Mouse (Mus musculus) limb, embryonic 15.5 days (tissue): Measurements from ENCODE around the gene Hepacam. TPM values are rescaled to one million over a fixed set of nuclear protein-coding genes. Genes with fewer than 3 reads are reported as not detected.

ENCODE experiments used
- ATAC-seq: fragments of 200-750 bp; cut with Nextera tagmentation; 2 replicates; pipeline ENCODE4 v1.8.0; 2017; ENCODE audit warnings: low read depth, moderate TSS enrichment; ENCODE audit not compliant: insufficient number of reproducible peaks, low FRiP score, low TSS enrichment
- H3K27ac ChIP-seq: fragments of 300-500 bp; sonication (generic); 2 replicates; pipeline ENCODE4 v1.5.1; 2015; ENCODE audit warnings: moderate library complexity, mild to moderate bottlenecking, inconsistent platforms
- H3K27me3 ChIP-seq: fragments of 300-500 bp; sonication (generic); 2 replicates; pipeline ENCODE4 v1.6.1; 2015; ENCODE audit warnings: inconsistent platforms
- H3K36me3 ChIP-seq: fragments of 300-500 bp; sonication (generic); 2 replicates; pipeline ENCODE4 v1.6.1; 2015; ENCODE audit warnings: inconsistent platforms
- H3K4me1 ChIP-seq: fragments of 300-500 bp; sonication (generic); 2 replicates; pipeline ENCODE4 v1.6.1; 2015; ENCODE audit warnings: inconsistent platforms
- H3K4me2 ChIP-seq: fragments of 300-500 bp; sonication (generic); 2 replicates; pipeline ENCODE4 v1.6.1; 2015; ENCODE audit warnings: mild to moderate bottlenecking, inconsistent platforms
- H3K4me3 ChIP-seq: fragments of 300-500 bp; sonication (generic); 2 replicates; pipeline ENCODE4 v1.5.1; 2015; ENCODE audit warnings: mild to moderate bottlenecking, inconsistent platforms
- H3K9ac ChIP-seq: fragments of 300-500 bp; sonication (generic); 2 replicates; pipeline ENCODE4 v1.6.1; 2015; ENCODE audit warnings: inconsistent platforms
- H3K9me3 ChIP-seq: fragments of 300-500 bp; sonication (generic); 2 replicates; pipeline ENCODE4 v1.6.1; 2016; ENCODE audit warnings: inconsistent platforms
- WGBS: fragments of 180-500 bp; shearing (Covaris S2); methylation state at CpG from one replicate; pipeline ENCODE4 v1.1.7; 2015; 5-methylcytosine and 5-hydroxymethylcytosine counted together
- polyA plus RNA-seq: library from polyadenylated mRNA; unstranded; fragments of >200 nt; fragmentation: Nextera tagmentation; extraction: Ambion mirVana; gene quantifications from 2 replicates; pipeline ENCODE4 v1.2.1, GENCODE M21; 2015

The Hepacam gene
- 0.05 and 0.06 TPM in 2 replicates for polyA plus RNA-seq

DNA sequence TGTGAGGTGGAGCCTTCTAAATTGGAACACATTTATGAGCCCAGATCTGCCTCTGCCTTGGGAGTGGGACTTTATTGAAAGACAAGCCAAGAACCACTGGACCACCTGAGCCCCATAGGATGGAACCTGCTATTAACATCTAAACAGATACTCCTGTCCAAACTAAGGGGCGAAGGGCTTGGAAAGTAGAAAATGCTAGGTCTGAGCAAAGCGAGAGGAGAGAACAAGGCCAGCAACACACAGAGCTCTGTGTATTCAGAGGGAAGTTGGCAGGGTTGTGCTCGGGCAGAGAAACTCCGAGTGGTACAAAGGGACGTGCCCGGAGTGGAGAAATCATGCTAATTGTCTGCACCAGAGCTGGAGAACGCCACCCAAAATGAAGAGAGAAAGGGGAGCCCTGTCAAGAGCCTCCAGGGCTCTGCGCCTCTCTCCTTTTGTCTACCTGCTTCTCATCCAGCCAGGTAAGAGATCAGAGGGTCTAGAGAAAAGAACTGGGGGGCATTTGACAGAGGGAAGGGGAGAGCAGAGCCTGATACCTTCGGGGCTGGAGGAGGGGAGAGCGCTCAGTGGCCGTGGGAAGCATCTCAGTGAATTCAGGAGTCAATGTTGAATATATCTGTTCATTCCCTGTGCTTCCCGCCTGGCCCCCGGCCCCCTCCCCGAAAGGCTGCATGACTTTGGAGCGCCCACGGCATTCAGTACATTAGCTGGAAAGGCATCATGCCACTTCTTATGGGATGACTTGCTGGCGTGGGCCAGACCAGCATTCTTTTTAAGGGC lies at the start of gene Hepacam:
TSS of gene Hepacam (plus strand) at position 51 of the 780 bp plus-strand sequence.
- Histone ChIP-seq H3K36me3 (no peaks in the 10 kb centered on the region), H3K4me1 (no peaks in the 10 kb centered on the region), H3K27ac (no peak within 1 kb of the TSS), H3K27me3 (no peaks in the 10 kb centered on the region), H3K4me3 (no peak within 1 kb of the TSS), H3K9me3 (no peaks in the 10 kb centered on the region), H3K4me2 (no peak within 1 kb of the TSS), H3K9ac (no peak within 1 kb of the TSS)
- ATAC-seq, result no peak
- 81% methylated on average over 17 of the region's 17 CpGs for WGBS

DNA sequence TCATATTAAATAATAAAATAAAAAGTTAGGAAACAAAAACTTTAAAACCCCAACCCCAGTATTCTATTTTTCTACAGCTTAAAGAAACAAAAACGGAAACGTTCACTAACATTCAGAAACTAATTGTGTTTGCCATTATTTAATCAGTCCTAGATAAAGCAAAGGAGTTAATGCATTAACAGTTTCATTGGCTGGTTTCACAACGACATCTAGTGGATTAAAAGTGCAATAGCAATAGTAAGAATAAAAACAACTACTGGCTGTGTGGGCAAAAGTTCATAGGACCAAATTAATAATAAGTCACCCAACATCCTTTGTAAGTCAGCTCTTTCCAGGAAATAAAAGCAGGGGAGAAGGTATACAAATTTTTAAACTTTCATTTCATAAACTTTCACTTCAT lies 37.7 kb upstream of the Hepacam start:
- Histone ChIP-seq H3K9me3 (no peaks in the 10 kb centered on the region), H3K27me3 (no peaks in the 10 kb centered on the region), H3K36me3 (no peaks in the 10 kb centered on the region), H3K4me3 (no peak overlapping the region), H3K27ac (no peak overlapping the region), H3K4me2 (no peak overlapping the region), H3K9ac (no peak overlapping the region), H3K4me1 (no peaks in the 10 kb centered on the region)
- 44% methylated on average over 3 of the region's 3 CpGs for WGBS
- no peak for ATAC-seq

DNA sequence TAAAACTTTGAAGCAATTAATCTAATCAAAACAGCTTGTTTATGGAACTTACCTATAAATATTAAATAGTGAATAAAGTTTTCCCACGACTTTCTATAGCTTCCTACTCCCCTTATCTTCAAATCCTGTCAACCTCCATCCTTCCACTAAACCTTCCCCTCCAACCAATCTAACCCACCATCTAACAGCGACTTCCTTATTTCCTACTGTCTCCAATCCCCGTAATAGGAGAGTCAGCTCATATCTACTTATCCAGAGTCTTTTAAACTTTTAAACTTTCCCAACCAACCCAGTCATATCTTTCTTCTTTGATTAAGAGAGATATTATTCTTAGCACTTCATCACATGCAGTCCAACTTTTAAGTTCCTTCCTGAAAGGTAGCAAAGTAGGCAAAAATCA lies 21.7 kb upstream of the Hepacam start:
- Histone ChIP-seq H3K27ac (no peak overlapping the region), H3K27me3 (no peaks in the 10 kb centered on the region; the same call in 1 of the 2 replicates), H3K9ac (no peak overlapping the region), H3K9me3 (no peaks in the 10 kb centered on the region), H3K4me1 (peaks cover 5% of the 10 kb centered on the region; the same call in 1 of the 2 replicates), H3K36me3 (peaks cover 8% of the 10 kb centered on the region; the same call in 1 of the 2 replicates), H3K4me3 (no peak overlapping the region), H3K4me2 (no peak overlapping the region)
- no peak for ATAC-seq
- WGBS, result 78% methylated on average over 3 of the region's 3 CpGs

DNA sequence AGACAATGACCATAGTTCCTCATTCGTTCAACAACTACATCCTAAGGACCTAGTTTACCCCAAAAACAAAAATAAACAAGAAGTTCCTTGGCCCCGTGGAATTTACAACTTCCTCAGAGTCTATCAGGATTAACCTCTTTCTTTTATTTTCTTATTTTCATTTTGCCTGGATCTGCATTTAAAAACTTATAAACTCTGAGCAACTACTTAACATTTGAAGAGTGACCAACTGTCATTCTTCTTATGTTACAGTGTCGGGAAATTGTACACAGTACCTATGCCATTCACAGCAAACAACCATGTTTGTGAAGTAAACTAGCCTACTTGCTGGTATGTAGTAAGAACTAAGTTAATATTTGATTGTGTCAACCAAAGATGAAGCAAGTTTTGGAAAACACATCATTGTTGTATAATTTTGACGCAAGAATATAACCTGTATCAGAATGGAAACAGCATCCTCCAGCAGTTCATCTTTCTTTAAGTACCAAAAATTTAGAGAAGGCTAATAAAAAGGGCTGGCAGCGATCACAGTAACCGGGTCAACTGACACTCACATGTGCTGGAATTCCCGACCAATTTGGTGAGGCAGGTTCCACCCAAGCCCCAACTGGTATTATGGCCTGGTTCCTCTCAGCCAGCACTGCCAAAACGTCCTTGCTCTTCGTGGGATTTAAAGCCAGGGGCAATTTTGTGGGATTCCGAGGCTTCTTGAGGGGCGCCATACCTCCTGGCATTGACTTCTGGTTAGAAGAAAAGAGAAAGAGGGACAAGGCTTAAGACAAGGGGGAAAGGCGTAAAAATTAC lies 19.8 kb upstream of the Hepacam start:
- no peak for ATAC-seq
- Histone ChIP-seq H3K27me3 (no peaks in the 10 kb centered on the region; the same call in 1 of the 2 replicates), H3K4me1 (peaks cover 5% of the 10 kb centered on the region; the same call in 1 of the 2 replicates), H3K4me3 (peak overlapping the region; percentile 68), H3K27ac (peak overlapping the region; percentile 90), H3K9ac (peak overlapping the region; percentile 71), H3K36me3 (peaks cover 2% of the 10 kb centered on the region; the same call in 1 of the 2 replicates), H3K4me2 (peak overlapping the region; percentile 73), H3K9me3 (no peaks in the 10 kb centered on the region)
- WGBS, result 21% methylated on average over 12 of the region's 12 CpGs

DNA sequence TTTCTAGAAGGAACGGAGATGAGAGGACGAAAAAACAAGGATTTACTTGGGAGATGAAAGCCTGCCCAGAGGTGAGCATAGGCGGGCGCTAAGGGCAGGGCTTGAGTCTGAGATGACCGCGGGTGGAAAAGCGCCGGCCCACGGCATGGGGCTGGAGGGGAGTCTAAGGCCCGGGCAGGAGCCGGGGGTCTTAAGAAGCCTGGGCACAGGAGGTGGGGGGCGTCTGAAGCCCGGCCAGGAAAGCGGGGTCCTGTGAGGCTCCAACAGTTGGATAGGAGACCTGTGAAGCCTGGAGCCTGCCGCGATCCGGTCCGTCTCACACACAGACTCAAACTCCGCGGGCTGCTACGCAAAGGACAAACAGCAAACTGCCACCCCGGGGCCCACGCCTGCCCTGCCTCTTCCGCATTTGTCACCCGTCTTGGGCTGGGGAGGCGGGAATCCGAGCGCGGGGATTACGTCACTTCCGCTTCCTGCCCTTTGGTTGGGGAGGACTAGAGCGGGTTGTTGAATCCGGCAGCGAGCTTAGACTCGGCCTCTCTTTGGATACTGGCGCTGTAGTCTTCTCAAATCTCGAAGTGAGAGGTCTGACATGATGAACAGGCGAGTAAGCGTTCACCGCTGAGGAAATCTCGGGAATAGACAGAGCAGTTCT lies 19.0 kb upstream of the Hepacam start, which contains the start of gene Ccdc15:
TSS of gene Ccdc15 (minus strand) at position 445 of the 655 bp plus-strand sequence.
- Histone ChIP-seq H3K27ac (peak within 1 kb of the TSS; percentile 90), H3K36me3 (no peaks in the 10 kb centered on the region), H3K9me3 (no peaks in the 10 kb centered on the region), H3K4me3 (peak within 1 kb of the TSS; percentile 68), H3K4me1 (peaks cover 5% of the 10 kb centered on the region; the same call in 1 of the 2 replicates), H3K27me3 (no peaks in the 10 kb centered on the region; the same call in 1 of the 2 replicates), H3K9ac (peak within 1 kb of the TSS; percentile 71), H3K4me2 (peak within 1 kb of the TSS; percentile 73)
- peak; percentile 95 for ATAC-seq
- WGBS, result under 1% methylated on average over 41 of the region's 41 CpGs

DNA sequence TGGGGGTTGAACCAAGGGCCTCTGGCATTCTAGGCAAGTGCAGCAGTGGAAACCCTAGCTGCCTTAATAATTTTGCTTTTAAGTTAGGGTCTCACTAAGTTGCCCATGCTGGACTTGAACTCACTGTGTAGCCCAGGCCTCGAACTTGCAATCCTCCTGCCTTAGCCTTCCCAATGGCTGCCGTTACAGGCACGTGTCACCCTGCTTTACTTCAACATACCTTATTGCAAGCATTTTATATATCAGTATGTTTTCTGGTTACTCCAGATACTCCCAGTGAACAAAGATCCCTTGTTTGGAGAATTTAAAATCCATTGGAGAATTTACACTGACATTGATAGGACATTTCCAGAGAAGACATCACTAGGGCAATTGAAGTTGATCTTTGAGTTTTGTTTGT lies 18.1 kb upstream of the Hepacam start:
- no peaks in the 10 kb centered on the region for H3K9me3 ChIP-seq
- no peak overlapping the region for H3K9ac ChIP-seq
- H3K4me2 ChIP-seq, result peak overlapping the region; percentile 73
- H3K36me3 ChIP-seq, result no peaks in the 10 kb centered on the region
- WGBS, result 91% methylated on average over 3 of the region's 3 CpGs
- peaks cover 5% of the 10 kb centered on the region; the same call in 1 of the 2 replicates for H3K4me1 ChIP-seq
- no peaks in the 10 kb centered on the region; the same call in 1 of the 2 replicates for H3K27me3 ChIP-seq
- peak overlapping the region; percentile 90; the same call in 1 of the 2 replicates for H3K27ac ChIP-seq
- H3K4me3 ChIP-seq, result peak overlapping the region; percentile 68
- ATAC-seq, result no peak

DNA sequence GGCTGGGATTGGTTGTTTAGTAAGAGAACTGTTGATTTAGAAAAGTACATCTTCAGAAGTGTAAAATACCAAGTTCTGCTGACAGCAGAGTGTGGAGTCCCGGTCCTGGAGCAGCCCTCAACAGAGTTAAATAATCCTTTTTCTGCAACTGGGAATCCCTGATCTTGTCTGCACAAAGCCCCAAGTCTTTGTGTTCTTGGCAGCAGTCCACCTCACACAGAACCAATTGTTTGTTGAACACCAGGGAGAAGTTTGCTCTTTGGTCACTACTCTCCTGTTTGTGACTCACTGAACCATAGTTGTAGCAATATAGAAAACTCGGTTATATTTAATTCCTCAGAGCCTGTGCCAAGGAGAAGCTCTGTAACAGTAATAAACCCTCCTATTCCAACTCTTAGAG lies 15.9 kb upstream of the Hepacam start:
- Histone ChIP-seq H3K36me3 (no peaks in the 10 kb centered on the region), H3K9me3 (no peaks in the 10 kb centered on the region), H3K27me3 (no peaks in the 10 kb centered on the region; the same call in 1 of the 2 replicates), H3K4me3 (no peak overlapping the region), H3K27ac (no peak overlapping the region), H3K4me1 (peaks cover 5% of the 10 kb centered on the region; the same call in 1 of the 2 replicates), H3K9ac (no peak overlapping the region), H3K4me2 (no peak overlapping the region)
- no peak for ATAC-seq
- 63% methylated on average over 2 of the region's 2 CpGs for WGBS

DNA sequence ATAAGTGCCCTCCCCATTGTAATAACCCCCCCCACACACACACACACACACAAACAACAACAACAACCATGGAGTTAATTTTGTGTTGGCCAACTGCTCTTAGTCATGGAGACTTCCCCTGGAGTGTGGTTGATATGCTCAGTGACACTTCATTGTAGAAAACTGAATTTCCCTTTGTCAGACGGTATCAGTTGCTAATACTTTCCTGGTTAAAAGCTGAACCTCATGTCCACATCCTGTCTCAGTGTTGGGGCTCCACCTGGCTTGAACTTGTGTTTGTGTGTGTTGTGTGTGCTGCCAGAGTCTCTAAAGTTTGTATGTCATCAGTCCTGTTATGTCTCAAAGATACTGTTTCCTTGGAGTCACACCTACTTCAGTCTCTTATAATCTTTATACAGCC lies 12.7 kb upstream of the Hepacam start:
- H3K9me3 ChIP-seq, result no peaks in the 10 kb centered on the region
- no peak overlapping the region for H3K9ac ChIP-seq
- WGBS, result 83% methylated on average over 1 of the region's 1 CpGs
- peaks cover 3% of the 10 kb centered on the region; the same call in 1 of the 2 replicates for H3K4me1 ChIP-seq
- ATAC-seq, result no peak
- H3K4me3 ChIP-seq, result no peak overlapping the region
- no peaks in the 10 kb centered on the region for H3K36me3 ChIP-seq
- H3K27me3 ChIP-seq, result no peaks in the 10 kb centered on the region; the same call in 1 of the 2 replicates
- no peak overlapping the region for H3K4me2 ChIP-seq
- no peak overlapping the region for H3K27ac ChIP-seq

DNA sequence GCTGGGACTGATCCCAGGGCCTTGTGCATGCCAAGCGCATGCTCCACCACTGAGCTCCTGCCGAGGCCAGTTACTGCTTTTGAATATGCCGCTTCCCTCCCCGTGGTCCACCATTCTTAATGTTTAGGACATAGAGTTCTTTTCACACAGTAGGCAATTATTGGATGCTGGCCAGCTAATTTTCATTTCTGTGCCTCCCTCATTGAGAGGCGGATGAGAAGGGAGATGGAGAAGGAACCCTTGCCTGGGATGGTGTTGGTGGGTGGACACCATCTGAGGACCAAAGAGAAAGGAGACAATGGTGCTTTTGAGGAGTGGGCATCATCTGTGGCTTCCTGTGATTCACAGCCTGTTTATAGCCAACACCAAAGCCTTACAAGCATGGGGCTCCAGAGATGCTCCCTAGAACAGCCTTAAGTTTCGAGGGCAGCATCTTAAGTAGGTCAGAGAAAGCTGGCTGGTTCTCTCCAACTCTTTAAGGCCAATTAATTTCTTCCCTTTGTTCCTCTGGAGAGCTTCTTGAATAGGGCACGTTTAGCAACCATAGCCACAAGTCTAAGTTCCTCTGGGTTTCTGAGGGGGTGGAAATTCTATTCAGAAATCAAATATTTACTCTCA lies 8.3 kb upstream of the Hepacam start:
- Histone ChIP-seq H3K36me3 (no peaks in the 10 kb centered on the region), H3K9me3 (no peaks in the 10 kb centered on the region), H3K4me2 (no peak overlapping the region), H3K9ac (no peak overlapping the region), H3K27ac (no peak overlapping the region), H3K4me1 (peaks cover 7% of the 10 kb centered on the region; the same call in 1 of the 2 replicates), H3K4me3 (no peak overlapping the region), H3K27me3 (no peaks in the 10 kb centered on the region)
- WGBS, result 80% methylated on average over 7 of the region's 7 CpGs
- ATAC-seq, result no peak

DNA sequence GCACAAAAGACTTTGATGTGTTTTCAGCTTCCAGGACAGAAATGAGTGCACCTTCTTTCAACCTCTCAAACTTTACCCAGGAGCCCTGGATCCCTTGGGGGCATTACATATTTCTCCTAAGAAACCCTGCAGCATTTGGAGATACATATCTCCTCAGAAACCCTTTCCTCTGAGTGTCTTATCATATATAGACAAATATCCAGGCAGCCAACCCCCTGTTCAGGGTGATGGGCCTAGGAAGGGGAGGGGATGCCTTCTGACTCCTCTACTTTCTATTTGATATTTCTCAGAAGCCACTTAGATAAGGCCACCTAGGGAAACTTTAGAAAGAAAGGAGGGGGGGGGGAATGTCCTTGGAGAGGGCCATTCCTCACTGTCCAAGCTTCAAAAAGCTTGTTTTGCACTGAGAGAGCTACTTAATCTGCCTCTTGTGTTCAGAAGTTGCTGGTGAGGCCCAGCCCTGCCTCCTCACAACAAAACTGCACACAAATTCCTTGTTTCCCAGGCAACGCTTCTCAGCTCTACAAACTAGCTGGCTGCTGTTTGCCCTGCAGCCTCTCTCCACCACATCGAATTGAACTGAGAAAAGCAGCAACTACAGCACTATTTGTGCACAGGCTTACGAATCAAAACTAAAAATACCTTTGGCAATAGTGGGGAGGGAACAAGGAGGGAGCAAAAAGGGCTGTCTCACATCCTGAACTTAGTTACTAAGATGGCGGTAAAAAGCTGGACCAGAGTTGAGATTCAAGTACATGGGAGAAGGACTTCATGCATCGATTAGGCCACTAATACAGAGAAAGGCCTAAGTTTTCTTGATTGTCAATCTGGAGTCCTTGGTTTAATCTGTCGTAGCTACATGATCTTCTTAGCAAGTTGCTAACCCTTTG lies 7.6 kb upstream of the Hepacam start:
- H3K4me1 ChIP-seq, result peaks cover 7% of the 10 kb centered on the region; the same call in 1 of the 2 replicates
- 56% methylated on average over 6 of the region's 6 CpGs for WGBS

More for the DNA sequence above, 7.6 kb upstream of the Hepacam start:
- no peak overlapping the region for H3K4me2 ChIP-seq
- H3K27ac ChIP-seq, result no peak overlapping the region
- H3K9me3 ChIP-seq, result no peaks in the 10 kb centered on the region
- no peak overlapping the region for H3K9ac ChIP-seq
- no peaks in the 10 kb centered on the region for H3K36me3 ChIP-seq
- no peaks in the 10 kb centered on the region for H3K27me3 ChIP-seq
- no peak overlapping the region for H3K4me3 ChIP-seq
- no peak for ATAC-seq
